In the genomic region with DNA sequence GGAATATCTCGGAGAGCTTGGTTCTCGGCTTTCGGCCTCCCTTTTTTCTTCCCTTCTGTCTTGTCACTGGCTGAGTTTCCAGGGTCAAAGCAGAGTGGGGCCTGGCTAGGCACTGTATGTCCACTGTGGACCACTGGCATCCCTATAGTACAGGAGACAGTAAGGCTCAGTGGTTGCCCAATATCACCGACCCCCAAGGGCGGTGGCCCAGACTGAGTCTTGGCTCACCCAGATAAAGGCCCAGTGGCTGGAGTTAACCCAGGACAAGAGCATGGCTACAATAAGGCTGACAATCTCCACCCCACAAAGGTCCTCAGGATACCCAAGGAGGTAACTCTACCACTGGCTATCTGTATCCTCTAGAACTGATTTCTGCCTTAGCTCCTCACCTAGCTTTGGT, we compare ENCODE assay signal across 15 mouse cellular contexts. TPM values are rescaled to one million over a fixed set of nuclear protein-coding genes. Genes with fewer than 3 reads are reported as not detected.
DNase-seq lines count a peak whose midpoint lies in the region; ATAC-seq lines count a peak whose summit lies in the region.
"Had no signal": no experiment of that assay in that cellular context is flagged by ENCODE, and none has a peak within 500 bp of the region (broad histone marks: within the 10 kb centered on the region; RNA-seq: fewer than 3 reads in every experiment).

No protein-coding gene starts in this region.

- intact Hi-C loops in left cerebral cortex, postnatal 36 days (cut with DNase I) = no loop called here

- DNase-seq in cerebellum, adult 11-12 months = peak; percentile 34
- no peak for DNase-seq in cerebellum, adult 11 months
- DNase-seq in hindbrain, embryonic 10.5 days (ENCODE audit: low spot score) = no peak
- peak; percentile 1 for DNase-seq in right cerebral cortex, postnatal 4 days
- no peak for DNase-seq in right cerebral cortex, postnatal 25 days
- DNase-seq in left cerebral cortex, postnatal 36 days (ENCODE audit: low spot score in 2 of 2) = no peak
- DNase-seq in adrenal gland, postnatal 36 days = no peak
- DNase-seq: heart, postnatal 10 days; kidney, postnatal 36 days had no signal

- peak overlapping the region; percentile 85; the same call in 1 of the 2 replicates for H3K4me2 ChIP-seq in hindbrain, embryonic 13.5 days

- peak overlapping the region; percentile 97; the same call in 1 of the 2 replicates for H3K9ac ChIP-seq in hindbrain, embryonic 13.5 days

- no peaks in the 10 kb centered on the region for H3K9me3 ChIP-seq in hindbrain, embryonic 13.5 days
- H3K9me3 ChIP-seq in hindbrain, embryonic 10.5 days = no peaks in the 10 kb centered on the region

- peaks cover 33% of the 10 kb centered on the region for H3K4me1 ChIP-seq in hindbrain, embryonic 13.5 days (replicated peaks)
- H3K4me1 ChIP-seq in hindbrain, embryonic 10.5 days (replicated peaks) = peaks cover 29% of the 10 kb centered on the region

- 96% methylated on average over 5 of the region's 5 CpGs for WGBS in hindbrain, embryonic 13.5 days
- whole genome bisulfite sequencing in hindbrain, embryonic 10.5 days = 94% methylated on average over 5 of the region's 5 CpGs

- ATAC-seq in hindbrain, embryonic 13.5 days (ENCODE audit: low FRiP score) = no peak
- ATAC-seq: intestine, postnatal 0 days had no signal

- H3K36me3 ChIP-seq in hindbrain, embryonic 13.5 days = peaks cover 55% of the 10 kb centered on the region
- H3K36me3 ChIP-seq in hindbrain, embryonic 10.5 days = peaks cover 58% of the 10 kb centered on the region

- H3K27ac ChIP-seq in hindbrain, embryonic 13.5 days = no peak overlapping the region
- no peak overlapping the region for H3K27ac ChIP-seq in hindbrain, embryonic 10.5 days
- H3K27ac ChIP-seq: left cerebral cortex, adult 2 months; macrophage; stomach, postnatal 0 days had no signal

- peak overlapping the region; percentile 96; the same call in 1 of the 2 replicates for H3K4me3 ChIP-seq in hindbrain, embryonic 13.5 days
- H3K4me3 ChIP-seq in hindbrain, embryonic 10.5 days = no peak overlapping the region
- H3K4me3 ChIP-seq: myocyte had no signal

- no peaks in the 10 kb centered on the region for H3K27me3 ChIP-seq in hindbrain, embryonic 13.5 days
- H3K27me3 ChIP-seq in hindbrain, embryonic 10.5 days (ENCODE audit: insufficient read depth, poor library complexity, severe bottlenecking) = no peaks in the 10 kb centered on the region

RNA-seq across cellular contexts. Expression of gene Prpf6, which starts 1.2 kb away (rescaled TPM):
- 63.7 and 67.7 TPM in 2 replicates for polyA plus RNA-seq in hindbrain, embryonic 13.5 days (2015; fragmentation: Nextera tagmentation; extraction: Ambion mirVana)
- 65.0 and 77.1 TPM in 2 replicates for polyA plus RNA-seq in hindbrain, embryonic 10.5 days (2016; fragmentation: Nextera tagmentation; extraction: Ambion mirVana)
- 10 to 100 TPM; 49.8 to 54.4 TPM for total RNA-seq in left cerebral cortex, postnatal 36 days (2021)
- 10 to 100 TPM; 61.8 to 66.9 TPM for total RNA-seq in adrenal gland, postnatal 36 days (2021)

RNA-seq across cellular contexts. Expression of gene Zfp512b, which starts 2.1 kb away (rescaled TPM):
- polyA plus RNA-seq in hindbrain, embryonic 13.5 days (2015; fragmentation: Nextera tagmentation; extraction: Ambion mirVana) = 68.0 and 74.1 TPM in 2 replicates
- polyA plus RNA-seq in hindbrain, embryonic 10.5 days (2016; fragmentation: Nextera tagmentation; extraction: Ambion mirVana) = 36.9 and 45.4 TPM in 2 replicates
- total RNA-seq in left cerebral cortex, postnatal 36 days (2021) = 100 to 1,000 TPM in 1 of 2 experiments, 10 to 100 TPM in 1; 70.6 to 105 TPM
- total RNA-seq in adrenal gland, postnatal 36 days (2021) = 10 to 100 TPM; 43.1 to 61.3 TPM

RNA-seq across cellular contexts. Expression of gene Uckl1, which starts 5.8 kb away (rescaled TPM):
- polyA plus RNA-seq in hindbrain, embryonic 13.5 days (2015; fragmentation: Nextera tagmentation; extraction: Ambion mirVana) = 61.3 and 67.1 TPM in 2 replicates
- 52.9 and 56.8 TPM in 2 replicates for polyA plus RNA-seq in hindbrain, embryonic 10.5 days (2016; fragmentation: Nextera tagmentation; extraction: Ambion mirVana)
- 10 to 100 TPM; 33.1 to 65.4 TPM for total RNA-seq in left cerebral cortex, postnatal 36 days (2021)
- 10 to 100 TPM; 77.0 to 79.8 TPM for total RNA-seq in adrenal gland, postnatal 36 days (2021)

RNA-seq across cellular contexts. Expression of gene Samd10, which starts 8.5 kb away (rescaled TPM):
- polyA plus RNA-seq in hindbrain, embryonic 13.5 days (2015; fragmentation: Nextera tagmentation; extraction: Ambion mirVana) = 169 and 175 TPM in 2 replicates
- polyA plus RNA-seq in hindbrain, embryonic 10.5 days (2016; fragmentation: Nextera tagmentation; extraction: Ambion mirVana) = 36.1 and 72.6 TPM in 2 replicates
- total RNA-seq in left cerebral cortex, postnatal 36 days (2021) = 10 to 100 TPM; 19.9 to 20.9 TPM
- 10 to 100 TPM; 13.8 to 14.7 TPM for total RNA-seq in adrenal gland, postnatal 36 days (2021)

Comparison
In these comparisons a context has a peak if more than half of its experiments do, and no peak if none do; other contexts are left out.
1. DNase-seq: peak in cerebellum, adult 11-12 months (single experiment) and right cerebral cortex, postnatal 4 days (single experiment); none in cerebellum, adult 11 months (single experiment), hindbrain, embryonic 10.5 days (single experiment), right cerebral cortex, postnatal 25 days (single experiment), left cerebral cortex, postnatal 36 days (0 of 2) and adrenal gland, postnatal 36 days (0 of 2).